Mouse (Mus musculus) cerebellum, adult (tissue): ENCODE results near the gene Snx33.

Experiments used
- ATAC-seq: cut with Nextera tagmentation; 2 replicates; pipeline ENCODE4 v1.9.2; 2017; ENCODE audit warnings: mild to moderate bottlenecking, moderate library complexity, mixed read lengths; ENCODE audit not compliant: insufficient number of reproducible peaks, low FRiP score, low TSS enrichment

Snx33 gene

GRCm38 (mm10) chr9:56868292-56868691 lies 59.9 kb downstream of the Snx33 start:
- no peak for ATAC-seq
